Mouse (Mus musculus) heart, adult 2 months (tissue): ENCODE measurements around the gene BC035044. TPM values are rescaled to one million over a fixed set of nuclear protein-coding genes. Genes with fewer than 3 reads are reported as not detected.
"Not testable (repeated sequence)": the region's sequence is repeated elsewhere in the genome, so short reads cannot be mapped to it uniquely, and the experiment has no call there.

Experiments
- DNase-seq, 2 experiments: peaks; one replicate each; pipeline ENCODE4 v3.0.0; 2021
- H3K27ac ChIP-seq: fragments of 200-600 bp; 2 replicates; pipeline ENCODE4 v1.8.1; 2022
- H3K27me3 ChIP-seq: fragments of 200-500 bp; 2 replicates; pipeline ENCODE4 v1.6.1; 2012; ENCODE audit warnings: mild to moderate bottlenecking, low read length, inconsistent platforms, mixed read lengths; ENCODE audit not compliant: control insufficient read depth, insufficient read depth
- H3K36me3 ChIP-seq: fragments of 200-500 bp; 2 replicates; pipeline ENCODE4 v1.6.1; 2012; ENCODE audit warnings: low read length, inconsistent platforms; ENCODE audit not compliant: control insufficient read depth, insufficient read depth
- H3K4me1 ChIP-seq: fragments of 200-500 bp; 2 replicates; pipeline ENCODE4 v1.6.1; 2011; ENCODE audit warnings: low read length; ENCODE audit not compliant: control insufficient read depth, insufficient read depth
- H3K4me3 ChIP-seq: fragments of 200-600 bp; 2 replicates; pipeline ENCODE4 v1.8.1; 2022
- H3K79me2 ChIP-seq: fragments of 200-500 bp; replicated peaks from 2 replicates; pipeline ENCODE4 v1.6.1; 2012; ENCODE audit warnings: mild to moderate bottlenecking, inconsistent platforms, low read length, moderate library complexity, mixed read lengths; ENCODE audit not compliant: control insufficient read depth, insufficient read depth
- H3K9ac ChIP-seq: fragments of 200-500 bp; 2 replicates; pipeline ENCODE4 v1.6.1; 2012; ENCODE audit warnings: low read depth, mild to moderate bottlenecking, control low read depth, inconsistent platforms, low read length, mixed read lengths
- CTCF ChIP-seq: fragments of 200-600 bp; IDR thresholded peaks from 2 replicates; pipeline ENCODE4 v1.8.1; 2022; ENCODE audit warnings: antibody characterized with exemption, mild to moderate bottlenecking, moderate library complexity
- EP300 ChIP-seq: fragments of 200-500 bp; IDR thresholded peaks from 2 replicates; pipeline ENCODE4 v1.6.1; 2011; ENCODE audit warnings: low read depth, low read length, control low read depth; ENCODE audit not compliant: insufficient read depth
- POLR2A ChIP-seq: fragments of 200-500 bp; IDR thresholded peaks from 2 replicates; pipeline ENCODE4 v1.6.1; 2011; ENCODE audit warnings: mild to moderate bottlenecking, low read depth, low read length, control low read depth; ENCODE audit not compliant: insufficient read depth
- WGBS: fragments of 180-500 bp; shearing (Covaris S2); methylation state at CpG from one replicate; pipeline ENCODE4 v1.1.7; 2018; 5-methylcytosine and 5-hydroxymethylcytosine counted together
- intact Hi-C: fragments of 180-260 bp; cut with DNase I; formaldehyde crosslinking; loops from one replicate; pipeline ENCODE4 v1.15.1; 2025
- polyA plus RNA-seq: library from polyadenylated mRNA; depleted of rRNA; stranded (reverse); fragments of >200 nt; gene quantifications from 2 replicates; pipeline ENCODE4 v1.2.3, GENCODE M21; 2012
- total RNA-seq, 2 experiments: library from RNA; stranded (reverse); gene quantifications; 2 replicates each; pipeline ENCODE4 v1.2.3; 2021

BC035044 gene
- total and polyA plus RNA-seq, 3 experiments: 0.35 to 0.47 TPM; not detected in 1

GRCm38 (mm10) chr6:128826781-128827180 is 64.1 kb downstream of the BC035044 start:
- no peak for TF ChIP-seq POLR2A
- TF ChIP-seq EP300: no peak
- TF ChIP-seq CTCF: no peak
- DNase-seq: no peak
- Histone ChIP-seq H3K4me3 (no peak overlapping the region), H3K27me3 (no peaks in the 10 kb centered on the region), H3K79me2 (no peaks in the 10 kb centered on the region), H3K27ac (no peak overlapping the region), H3K9ac (no peak overlapping the region), H3K4me1 (no peaks in the 10 kb centered on the region), H3K36me3 (no peaks in the 10 kb centered on the region)
- 76% methylated on average over 3 of the region's 3 CpGs for WGBS
- intact Hi-C loops: no loop called here

GRCm38 (mm10) chr6:128826132-128826531 is 64.8 kb downstream of the BC035044 start, which contains the start of the genes Gm44511 and Klrb1b:
TSS of gene Gm44511 (minus strand) at chr6:128826315.
TSS of gene Klrb1b (minus strand) at chr6:128826331.
- 82% methylated on average over 6 of the region's 6 CpGs for WGBS
- DNase-seq: no peak
- Histone ChIP-seq H3K9ac (no peak within 1 kb of the TSS), H3K4me1 (no peaks in the 10 kb centered on the region), H3K36me3 (no peaks in the 10 kb centered on the region), H3K79me2 (no peaks in the 10 kb centered on the region), H3K4me3 (no peak within 1 kb of the TSS), H3K27ac (no peak within 1 kb of the TSS), H3K27me3 (no peaks in the 10 kb centered on the region)
- TF ChIP-seq POLR2A (no peak), EP300 (no peak), CTCF (no peak)
- intact Hi-C loops: no loop called here

DNA sequence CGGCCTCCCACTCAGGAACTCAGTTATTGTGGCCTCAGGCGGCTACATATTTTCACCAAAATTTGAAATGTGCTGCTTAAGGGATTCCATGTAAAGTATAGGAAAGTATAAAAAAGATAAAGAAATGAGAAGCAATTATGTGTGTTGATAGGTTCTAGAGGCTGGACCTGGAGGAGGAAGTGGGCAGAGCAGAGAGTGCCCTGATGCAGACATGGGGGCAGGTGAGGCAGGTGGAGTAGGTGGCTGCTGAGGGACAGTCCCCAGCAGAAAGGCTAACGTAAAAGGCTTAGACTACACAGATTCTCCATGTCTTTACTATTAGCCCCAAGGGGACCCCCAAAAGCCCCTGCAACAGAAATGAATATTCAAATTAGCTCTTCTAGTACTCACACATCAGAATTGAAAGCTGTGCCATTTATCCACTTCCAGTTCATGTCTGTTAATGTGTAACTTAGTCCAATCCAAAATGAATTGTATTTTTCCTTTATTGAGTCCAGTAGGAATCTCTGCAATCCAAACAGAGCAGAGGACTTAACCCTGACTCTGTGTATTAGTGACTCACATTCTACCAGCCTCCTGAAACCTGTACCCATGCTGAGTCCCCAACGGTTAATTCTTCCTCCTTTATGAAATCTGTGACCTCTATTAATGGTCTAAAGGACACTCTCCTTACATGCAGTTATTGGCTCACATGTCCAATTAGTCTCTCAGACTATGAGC is 72.7 kb downstream of the BC035044 start:
- Histone ChIP-seq H3K4me1 (no peaks in the 10 kb centered on the region), H3K9ac (no peak overlapping the region), H3K79me2 (no peaks in the 10 kb centered on the region), H3K36me3 (no peaks in the 10 kb centered on the region), H3K4me3 (no peak overlapping the region), H3K27ac (no peak overlapping the region), H3K27me3 (no peaks in the 10 kb centered on the region)
- intact Hi-C loops: no loop called here
- WGBS: 88% methylated on average over 4 of the region's 4 CpGs
- no peak for DNase-seq
- TF ChIP-seq CTCF: no peak
- no peak for TF ChIP-seq EP300
- no peak for TF ChIP-seq POLR2A

- TF ChIP-seq POLR2A: no peak
- peak; percentile 63 for TF ChIP-seq CTCF
- peak in 1 of 2 experiments; percentile 36 for DNase-seq
Observed at GRCm38 (mm10) chr6:128808532-128808931, 82.4 kb downstream of the BC035044 start.

DNA sequence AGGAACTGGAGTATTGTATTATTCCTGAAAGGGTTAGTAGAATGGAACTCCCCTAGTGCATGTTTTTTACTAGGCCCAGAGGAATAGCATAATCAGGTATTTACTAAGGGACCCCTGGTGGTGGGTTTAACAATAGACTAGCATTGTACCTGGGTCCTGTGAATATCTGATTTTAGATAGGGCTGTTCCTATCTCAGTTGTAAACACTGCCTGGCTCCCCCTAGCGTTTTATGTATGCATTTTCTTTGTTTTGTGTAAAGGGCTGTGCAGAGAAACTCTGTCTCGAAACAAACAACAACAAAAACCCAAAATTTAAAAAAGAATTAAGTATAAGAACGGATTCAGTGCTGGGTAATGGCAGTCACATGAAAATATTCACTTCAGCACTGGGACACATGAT is 83.9 kb downstream of the BC035044 start:
- Histone ChIP-seq H3K79me2 (no peaks in the 10 kb centered on the region), H3K36me3 (no peaks in the 10 kb centered on the region), H3K27me3 (no peaks in the 10 kb centered on the region), H3K4me1 (no peaks in the 10 kb centered on the region; the same call in 1 of the 2 replicates), H3K4me3 (no peak overlapping the region), H3K9ac (no peak overlapping the region), H3K27ac (no peak overlapping the region)
- no peak for DNase-seq
- 60% methylated on average over 3 of the region's 3 CpGs for WGBS
- no peak for TF ChIP-seq EP300
- TF ChIP-seq CTCF: peak; percentile 63
- intact Hi-C loops: loop anchor here (1.0 kb wide), 1 partner anchor 32 kb away; no protein-coding TSS in a partner anchor

More at GRCm38 (mm10) chr6:128808532-128808931, 82.4 kb downstream of the BC035044 start:
- WGBS: 76% methylated on average over 5 of the region's 5 CpGs
- Histone ChIP-seq H3K4me3 (no peak overlapping the region), H3K79me2 (no peaks in the 10 kb centered on the region), H3K4me1 (no peaks in the 10 kb centered on the region), H3K27ac (no peak overlapping the region), H3K27me3 (no peaks in the 10 kb centered on the region), H3K9ac (no peak overlapping the region), H3K36me3 (no peaks in the 10 kb centered on the region)
- intact Hi-C loops: no loop called here

DNA sequence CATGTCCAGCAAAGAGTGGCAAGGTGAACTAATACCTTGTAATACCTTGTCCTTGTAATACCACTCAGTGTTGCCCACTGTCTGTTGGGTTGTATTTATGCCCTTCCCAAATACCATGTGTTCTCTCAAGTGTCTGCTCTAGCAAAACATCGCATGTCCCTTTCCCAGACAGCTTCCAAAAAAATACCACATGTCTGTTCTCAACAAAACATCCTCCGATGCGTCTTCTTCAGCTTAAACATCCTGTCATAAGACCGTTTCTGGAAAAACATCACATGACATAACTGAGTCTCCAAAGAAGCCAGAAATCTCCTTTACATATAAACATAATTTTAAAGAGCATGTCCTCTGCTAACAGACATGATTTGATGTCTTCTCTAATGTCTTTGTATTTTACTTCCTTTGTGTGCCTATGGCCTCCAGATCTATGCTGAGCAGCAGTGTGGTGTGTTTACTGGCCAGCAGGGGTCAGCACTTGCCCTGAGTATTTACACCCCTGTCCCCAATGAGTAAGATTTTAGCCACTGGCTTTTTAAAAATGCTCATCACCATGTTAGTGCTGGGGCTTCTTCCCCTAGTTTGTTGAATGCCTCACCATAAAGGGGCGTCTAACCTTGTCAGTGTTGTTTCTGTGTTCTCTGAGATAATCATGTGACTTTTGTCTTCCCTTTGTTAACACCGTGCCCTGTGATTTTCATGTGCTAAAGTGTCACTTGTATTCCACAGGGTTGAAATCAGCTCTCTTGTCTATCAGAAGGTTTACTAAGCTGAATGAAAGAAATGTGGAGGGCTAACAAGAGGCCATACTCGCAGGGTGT is 85.9 kb downstream of the BC035044 start:
- 62% methylated on average over 7 of the region's 7 CpGs for WGBS
- H3K4me3 ChIP-seq, H3K27me3 ChIP-seq, H3K27ac ChIP-seq, H3K36me3 ChIP-seq, intact Hi-C loops, H3K79me2 ChIP-seq, H3K9ac ChIP-seq, H3K4me1 ChIP-seq: not testable (repeated sequence)
- peak; percentile 68 for DNase-seq
- TF ChIP-seq CTCF: peak; percentile 75
